Mouse (Mus musculus) frontal cortex, postnatal 36 days (tissue): ENCODE results near the gene Slc38a3.

Source experiments
- DNase-seq, 2 experiments: peaks; one replicate each; pipeline ENCODE4 v3.0.0; 2022; ENCODE audit warnings: low spot score in 2 of 2

Slc38a3 gene

GRCm38 (mm10) chr9:107695441-107696105 is 26.2 kb upstream of the Slc38a3 start:
- no peak for DNase-seq

- no peak for DNase-seq
Measured at GRCm38 (mm10) chr9:107694627-107695026, 25.3 kb upstream of the Slc38a3 start.

GRCm38 (mm10) chr9:107693433-107693987 is 24.2 kb upstream of the Slc38a3 start:
- no peak for DNase-seq

GRCm38 (mm10) chr9:107692785-107693184 is 23.5 kb upstream of the Slc38a3 start:
- no peak for DNase-seq

- no peak for DNase-seq
Measured at GRCm38 (mm10) chr9:107690391-107690790, 21.1 kb upstream of the Slc38a3 start.

- DNase-seq = no peak
Measured at GRCm38 (mm10) chr9:107688939-107689338, 19.6 kb upstream of the Slc38a3 start.

- DNase-seq = no peak
Measured at GRCm38 (mm10) chr9:107688415-107688814, 19.1 kb upstream of the Slc38a3 start.

- no peak for DNase-seq
Measured at GRCm38 (mm10) chr9:107685231-107685981, 16.1 kb upstream of the Slc38a3 start.

- no peak for DNase-seq
Measured at GRCm38 (mm10) chr9:107682405-107682804, 13.1 kb upstream of the Slc38a3 start.

- DNase-seq = no peak
Measured at GRCm38 (mm10) chr9:107679501-107679900, 10.2 kb upstream of the Slc38a3 start, which contains the start of gene Gnat1. Gene Gnat1, minus strand, starts transcription at chr9:107679712.

GRCm38 (mm10) chr9:107678861-107679260 is 9.5 kb upstream of the Slc38a3 start:
- DNase-seq = no peak

- DNase-seq = peak; percentile 74 to 90
Measured at GRCm38 (mm10) chr9:107677819-107678526, 8.6 kb upstream of the Slc38a3 start.

GRCm38 (mm10) chr9:107677091-107677784 is 7.9 kb upstream of the Slc38a3 start:
- no peak for DNase-seq

GRCm38 (mm10) chr9:107676302-107676701 is 7.0 kb upstream of the Slc38a3 start:
- DNase-seq = no peak

- peak; percentile 67 to 74 for DNase-seq
Measured at GRCm38 (mm10) chr9:107675671-107676301, 6.5 kb upstream of the Slc38a3 start.

GRCm38 (mm10) chr9:107674609-107675429 is 5.5 kb upstream of the Slc38a3 start:
- DNase-seq = no peak

GRCm38 (mm10) chr9:107670259-107670658 is 929 bp upstream of the Slc38a3 start:
- no peak for DNase-seq

GRCm38 (mm10) chr9:107668916-107669315 is 414 bp downstream of the Slc38a3 start:
- DNase-seq = no peak

GRCm38 (mm10) chr9:107668011-107668410 is 1.3 kb downstream of the Slc38a3 start:
- DNase-seq = no peak

- DNase-seq = no peak
Measured at GRCm38 (mm10) chr9:107667219-107667618, 2.1 kb downstream of the Slc38a3 start.
